Mouse (Mus musculus) stomach, embryonic 14.5 days (tissue): ENCODE data around the gene Deup1. TPM values are rescaled to one million over a fixed set of nuclear protein-coding genes. Genes with fewer than 3 reads are reported as not detected.

Experiments used
- ATAC-seq: fragments of 200-750 bp; cut with Nextera tagmentation; 2 replicates; pipeline ENCODE4 v1.8.0; 2017; ENCODE audit warnings: low read depth, moderate TSS enrichment; ENCODE audit not compliant: insufficient number of reproducible peaks, insufficient read depth, low FRiP score
- H3K27ac ChIP-seq: fragments of 300-500 bp; sonication (generic); 2 replicates; pipeline ENCODE4 v1.5.1; 2014; ENCODE audit warnings: mild to moderate bottlenecking, low read length, moderate library complexity, mixed read lengths
- H3K27me3 ChIP-seq: fragments of 300-500 bp; sonication (generic); 2 replicates; pipeline ENCODE4 v1.6.1; 2014; ENCODE audit warnings: low read length, control low read depth, mixed read lengths; ENCODE audit not compliant: control insufficient read depth, insufficient read depth
- H3K36me3 ChIP-seq: fragments of 300-500 bp; sonication (generic); 2 replicates; pipeline ENCODE4 v1.6.1; 2014; ENCODE audit warnings: mild to moderate bottlenecking, control low read depth, low read length, moderate library complexity, mixed read lengths; ENCODE audit not compliant: control insufficient read depth, insufficient read depth
- H3K4me1 ChIP-seq: fragments of 300-500 bp; sonication (generic); 2 replicates; pipeline ENCODE4 v1.6.1; 2014; ENCODE audit warnings: low read length, control low read depth, mixed read lengths; ENCODE audit not compliant: control insufficient read depth, insufficient read depth
- H3K4me2 ChIP-seq: fragments of 300-500 bp; sonication (generic); replicated peaks from 2 replicates; pipeline ENCODE4 v1.6.1; 2014; ENCODE audit warnings: low read depth, low read length, control low read depth
- H3K4me3 ChIP-seq: fragments of 300-500 bp; sonication (generic); 2 replicates; pipeline ENCODE4 v1.5.1; 2014; ENCODE audit warnings: low read depth, low read length, control low read depth
- H3K9ac ChIP-seq: fragments of 300-500 bp; sonication (generic); replicated peaks from 2 replicates; pipeline ENCODE4 v1.6.1; 2014; ENCODE audit warnings: low read depth, mild to moderate bottlenecking, control low read depth, low read length, moderate library complexity, mixed read lengths
- H3K9me3 ChIP-seq: fragments of 300-500 bp; sonication (generic); 2 replicates; pipeline ENCODE4 v1.6.1; 2016; ENCODE audit warnings: low read depth, low read length, control low read depth; ENCODE audit not compliant: control insufficient read depth
- WGBS: fragments of 180-500 bp; shearing (Covaris S2); extraction: QIAGEN DNeasy Blood & Tissue Kit; methylation state at CpG from one replicate; pipeline ENCODE4 v1.1.7; 2014; 5-methylcytosine and 5-hydroxymethylcytosine counted together
- polyA plus RNA-seq: library from polyadenylated mRNA; unstranded; fragments of >200 nt; fragmentation: Nextera tagmentation; extraction: Ambion mirVana; gene quantifications from 2 replicates; pipeline ENCODE4 v1.2.1, GENCODE M21; 2014

Gene Deup1
- polyA plus RNA-seq, 1 experiment from 2014 or later: 0.55 TPM

GRCm38 (mm10) chr9:15582026-15582425 is 45.7 kb downstream of the Deup1 start:
- Histone ChIP-seq H3K27ac (no peak overlapping the region), H3K9ac (no peak overlapping the region), H3K4me3 (no peak overlapping the region), H3K9me3 (no peaks in the 10 kb centered on the region), H3K4me1 (no peaks in the 10 kb centered on the region), H3K4me2 (no peak overlapping the region), H3K27me3 (no peaks in the 10 kb centered on the region), H3K36me3 (no peaks in the 10 kb centered on the region)
- WGBS: 96% methylated on average over 5 of the region's 5 CpGs
- ATAC-seq: no peak

GRCm38 (mm10) chr9:15580176-15580575 is 47.6 kb downstream of the Deup1 start:
- Histone ChIP-seq H3K9ac (no peak overlapping the region), H3K9me3 (no peaks in the 10 kb centered on the region), H3K27ac (no peak overlapping the region), H3K36me3 (no peaks in the 10 kb centered on the region), H3K4me2 (no peak overlapping the region), H3K4me3 (no peak overlapping the region), H3K27me3 (no peaks in the 10 kb centered on the region), H3K4me1 (no peaks in the 10 kb centered on the region)
- ATAC-seq: no peak
- WGBS: 54% methylated on average over 6 of the region's 6 CpGs

GRCm38 (mm10) chr9:15578946-15579345 is 48.8 kb downstream of the Deup1 start:
- 91% methylated on average over 9 of the region's 9 CpGs for WGBS
- Histone ChIP-seq H3K4me2 (no peak overlapping the region), H3K27me3 (no peaks in the 10 kb centered on the region), H3K9ac (no peak overlapping the region), H3K9me3 (no peaks in the 10 kb centered on the region), H3K4me1 (no peaks in the 10 kb centered on the region), H3K4me3 (no peak overlapping the region), H3K36me3 (no peaks in the 10 kb centered on the region), H3K27ac (no peak overlapping the region)
- no peak for ATAC-seq

- 69% methylated on average over 1 of the region's 1 CpGs for WGBS
- no peak for ATAC-seq
- no peak overlapping the region for H3K9ac ChIP-seq
Observed at GRCm38 (mm10) chr9:15578427-15578826, 49.3 kb downstream of the Deup1 start.

GRCm38 (mm10) chr9:15574750-15575454 is 52.8 kb downstream of the Deup1 start:
- Histone ChIP-seq H3K27ac (no peak overlapping the region), H3K36me3 (no peaks in the 10 kb centered on the region), H3K9ac (no peak overlapping the region), H3K4me1 (no peaks in the 10 kb centered on the region), H3K4me2 (no peak overlapping the region), H3K4me3 (no peak overlapping the region), H3K27me3 (no peaks in the 10 kb centered on the region), H3K9me3 (no peaks in the 10 kb centered on the region)
- ATAC-seq: no peak
- WGBS: 76% methylated on average over 13 of the region's 13 CpGs

More at GRCm38 (mm10) chr9:15578427-15578826, 49.3 kb downstream of the Deup1 start:
- no peaks in the 10 kb centered on the region for H3K36me3 ChIP-seq
- no peaks in the 10 kb centered on the region for H3K9me3 ChIP-seq
- H3K4me2 ChIP-seq: no peak overlapping the region
- no peaks in the 10 kb centered on the region for H3K4me1 ChIP-seq
- no peak overlapping the region for H3K27ac ChIP-seq
- no peak overlapping the region for H3K4me3 ChIP-seq
- H3K27me3 ChIP-seq: no peaks in the 10 kb centered on the region

GRCm38 (mm10) chr9:15562353-15562752 is 65.4 kb downstream of the Deup1 start:
- Histone ChIP-seq H3K36me3 (no peaks in the 10 kb centered on the region), H3K27me3 (no peaks in the 10 kb centered on the region), H3K27ac (no peak overlapping the region), H3K4me2 (no peak overlapping the region), H3K9ac (no peak overlapping the region), H3K9me3 (no peaks in the 10 kb centered on the region), H3K4me1 (no peaks in the 10 kb centered on the region), H3K4me3 (no peak overlapping the region)
- WGBS: 65% methylated on average over 7 of the region's 7 CpGs
- ATAC-seq: no peak

- H3K4me2 ChIP-seq: no peak overlapping the region
- WGBS: 65% methylated on average over 3 of the region's 3 CpGs
- ATAC-seq: no peak
- H3K9me3 ChIP-seq: no peaks in the 10 kb centered on the region
- no peak overlapping the region for H3K9ac ChIP-seq
- H3K4me3 ChIP-seq: no peak overlapping the region
- no peaks in the 10 kb centered on the region for H3K27me3 ChIP-seq
- H3K4me1 ChIP-seq: no peaks in the 10 kb centered on the region
- H3K36me3 ChIP-seq: no peaks in the 10 kb centered on the region
- H3K27ac ChIP-seq: no peak overlapping the region
Observed at GRCm38 (mm10) chr9:15560451-15560850, 67.3 kb downstream of the Deup1 start.

- 86% methylated on average over 8 of the region's 8 CpGs for WGBS
- Histone ChIP-seq H3K36me3 (no peaks in the 10 kb centered on the region), H3K27ac (no peak overlapping the region), H3K4me1 (no peaks in the 10 kb centered on the region), H3K9me3 (no peaks in the 10 kb centered on the region), H3K4me2 (no peak overlapping the region), H3K27me3 (no peaks in the 10 kb centered on the region), H3K9ac (no peak overlapping the region), H3K4me3 (no peak overlapping the region)
- ATAC-seq: no peak
Observed at GRCm38 (mm10) chr9:15553322-15553721, 74.4 kb downstream of the Deup1 start.
